Mouse (Mus musculus) spleen, adult 2 months (tissue): ENCODE results near the gene Angptl8.
A peak's percentile ranks its signal among the peaks of the same experiment; 100 is the strongest.

Experiments
- CTCF ChIP-seq: fragments of 200-500 bp; IDR thresholded peaks from 2 replicates; pipeline ENCODE4 v1.5.1; 2011; ENCODE audit warnings: mild to moderate bottlenecking, inconsistent platforms; ENCODE audit not compliant: insufficient read depth, insufficient read length, insufficient replicate concordance; ENCODE audit errors: extremely low read depth
- POLR2A ChIP-seq: fragments of 200-500 bp; IDR thresholded peaks from 2 replicates; pipeline ENCODE4 v1.6.1; 2011; ENCODE audit warnings: low read depth, low read length, inconsistent platforms

DNA sequence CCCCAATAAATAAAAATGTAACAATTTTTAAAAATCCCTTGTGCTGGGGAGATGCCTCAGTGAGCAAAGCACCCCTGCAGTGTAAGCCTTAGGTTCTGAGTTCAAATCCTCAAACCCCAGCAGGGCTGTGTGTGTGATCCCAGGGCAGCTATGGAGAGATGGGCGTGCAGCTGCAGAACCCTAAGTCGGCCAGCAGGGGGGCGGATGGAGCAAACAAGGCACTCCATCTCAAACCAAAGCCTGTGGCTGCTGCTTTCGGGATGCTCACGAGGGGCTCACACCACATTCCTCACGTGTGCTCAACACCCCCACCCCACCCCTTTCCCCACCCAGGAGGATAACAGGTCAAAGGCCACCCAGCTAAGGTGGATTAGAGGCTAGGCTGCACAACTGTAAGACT is 48.4 kb upstream of the Angptl8 start:
- TF ChIP-seq CTCF (peak; percentile 80), POLR2A (no peak)
